Mouse (Mus musculus): ENCODE data around the gene Olfr314.

GRCm38 (mm10) chr11:58790053-58790452 is 7.3 kb downstream of the Olfr314 start:
- TF ChIP-seq TAL1 (IDR thresholded peaks at IDR 0.05; ENCODE audit: low read length) (no peak), E2F4 (IDR thresholded peaks at IDR 0.05; ENCODE audit: borderline replicate concordance, low read depth, low read length) (no peak), ELF1 (IDR thresholded peaks at IDR 0.05; ENCODE audit: low read depth, low read length) (no peak), USF2 (IDR thresholded peaks at IDR 0.05; ENCODE audit: borderline replicate concordance in 1 of 2, insufficient read depth in 1 of 2, low read depth in 1 of 2, low read length in 2 of 2) (no peak), MAFK (IDR thresholded peaks at IDR 0.05; ENCODE audit: borderline replicate concordance, low read depth, low read length) (no peak), GATA1 (IDR thresholded peaks at IDR 0.05; ENCODE audit: low read depth, low read length) (no peak), CTCF (IDR thresholded peaks at IDR 0.05 in 2 of 3, conservative IDR thresholded peaks at IDR 0.05 in 1 of 3; ENCODE audit: control insufficient read depth in 1 of 3, insufficient read depth in 1 of 3, low read depth in 2 of 3, low read length in 3 of 3, poor library complexity in 1 of 3, severe bottlenecking in 1 of 3) (no peak), POLR2A (IDR thresholded peaks at IDR 0.05; ENCODE audit: control insufficient read depth in 1 of 2, insufficient read depth in 1 of 2, low read depth in 1 of 2, low read length in 2 of 2, poor library complexity in 1 of 2) (no peak), RAD21 (IDR thresholded peaks at IDR 0.05; ENCODE audit: low read depth, low read length) (no peak)

Data from MEL (cell line).